Mouse (Mus musculus) inflammation-experienced regulatory T-cells, adult 6 months (primary cell): Measurements from ENCODE around the gene Phospho1. TPM values are rescaled to one million over a fixed set of nuclear protein-coding genes. Genes with fewer than 3 reads are reported as not detected.

Experiments
- ATAC-seq: one replicate; pipeline ENCODE4 v1.8.0; 2017
- polyA plus RNA-seq, 3 experiments: library from polyadenylated mRNA; unstranded; fragments of 100-300 nt; shearing (Covaris generic); gene quantifications; one replicate each; pipeline ENCODE4 v1.2.1; 2017

Gene Phospho1
- polyA plus RNA-seq, 3 experiments from 2014 or later: not detected

DNA sequence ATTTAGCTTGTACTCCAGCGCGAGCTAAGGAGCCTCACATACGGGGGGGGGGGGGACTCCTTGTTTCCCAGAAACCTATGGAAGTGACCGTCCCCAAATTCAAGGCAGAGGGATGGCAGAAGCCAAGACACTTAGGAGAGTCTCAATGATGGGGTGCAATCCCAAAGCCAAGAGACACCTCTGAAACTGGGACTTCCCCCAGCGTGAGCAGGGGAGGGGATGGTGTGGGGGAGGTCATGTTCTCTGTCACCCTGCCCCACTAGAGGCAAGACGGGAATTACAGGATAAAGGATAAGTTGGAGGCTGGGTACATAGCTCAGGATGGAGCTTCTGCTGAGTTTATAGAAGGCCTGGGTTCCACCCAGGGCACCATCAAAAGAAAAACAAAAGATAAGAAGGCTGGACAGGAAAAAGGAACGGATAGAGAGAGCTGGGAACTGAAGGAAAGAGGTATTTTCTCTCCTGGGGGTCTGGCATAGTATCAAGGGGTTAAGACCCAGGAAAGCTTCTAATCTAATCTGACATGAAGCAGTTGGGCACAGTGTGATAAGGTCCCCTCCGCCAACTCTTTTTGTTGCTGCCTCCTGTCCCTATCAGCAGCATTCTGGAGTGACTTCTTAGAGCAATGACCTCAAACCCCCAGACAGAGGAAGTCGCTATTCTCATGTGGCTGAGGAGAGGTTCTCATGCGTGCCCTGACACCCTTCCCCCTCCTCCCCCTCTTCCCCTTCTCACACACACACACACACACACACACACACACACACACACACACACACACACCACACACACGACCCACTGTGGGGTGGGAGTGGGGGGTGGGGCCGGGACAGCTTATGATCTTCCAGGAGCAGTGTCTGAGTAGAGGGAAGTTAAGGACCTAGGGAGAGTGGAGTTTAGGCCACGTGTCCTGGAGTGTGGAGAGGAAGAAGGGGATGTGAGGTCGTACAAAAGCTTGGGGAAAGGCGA lies 10.7 kb downstream of the Phospho1 start:
- peak; percentile 49 for ATAC-seq

DNA sequence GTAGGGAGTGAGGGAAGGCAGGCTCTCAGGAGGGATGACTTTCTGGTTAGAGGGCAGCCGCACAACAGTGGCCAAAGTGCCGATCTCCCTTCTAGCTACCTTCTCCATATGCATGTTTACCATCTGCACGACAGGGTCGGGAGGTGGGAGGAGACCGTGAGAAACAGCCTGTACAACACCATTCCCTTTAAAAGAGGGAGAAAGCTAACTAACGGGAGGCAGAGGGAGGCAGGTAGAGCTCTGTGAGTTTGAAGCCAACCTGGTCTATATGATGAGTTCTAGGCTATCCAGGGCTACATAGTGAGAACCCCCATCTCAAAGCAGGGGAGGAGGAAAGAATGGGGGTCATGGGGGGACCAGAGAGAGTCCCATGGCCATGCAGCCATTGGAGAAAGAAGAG lies 11.5 kb downstream of the Phospho1 start:
- no peak for ATAC-seq

- no peak for ATAC-seq
Observed at GRCm38 (mm10) chr11:95836433-95836832, 12.1 kb downstream of the Phospho1 start.

DNA sequence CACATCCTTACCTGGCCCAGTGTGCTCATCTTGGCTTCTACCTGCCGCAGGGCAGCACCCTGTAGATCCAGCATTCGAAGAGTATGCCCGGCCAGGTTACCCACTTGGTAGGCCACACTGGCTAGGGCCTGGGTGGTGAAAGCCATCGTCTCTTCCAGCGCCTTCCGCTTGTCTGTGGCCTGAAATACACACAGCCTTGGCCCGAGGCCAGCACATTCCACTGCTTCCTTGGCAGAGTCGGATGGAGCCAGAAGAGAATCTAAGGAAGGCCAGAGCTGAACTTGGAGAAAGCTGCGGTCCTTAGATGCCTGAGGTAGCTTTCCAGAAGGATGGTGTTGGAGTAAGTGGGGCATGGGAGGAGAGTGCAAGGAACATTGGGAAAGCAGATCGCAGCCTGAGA lies 12.8 kb downstream of the Phospho1 start, which contains the start of gene Gngt2:
Gene Gngt2, plus strand, starts transcription at position 158 of the 400 bp plus-strand sequence.
- no peak for ATAC-seq

GRCm38 (mm10) chr11:95838598-95838997 lies 14.3 kb downstream of the Phospho1 start:
- no peak for ATAC-seq

DNA sequence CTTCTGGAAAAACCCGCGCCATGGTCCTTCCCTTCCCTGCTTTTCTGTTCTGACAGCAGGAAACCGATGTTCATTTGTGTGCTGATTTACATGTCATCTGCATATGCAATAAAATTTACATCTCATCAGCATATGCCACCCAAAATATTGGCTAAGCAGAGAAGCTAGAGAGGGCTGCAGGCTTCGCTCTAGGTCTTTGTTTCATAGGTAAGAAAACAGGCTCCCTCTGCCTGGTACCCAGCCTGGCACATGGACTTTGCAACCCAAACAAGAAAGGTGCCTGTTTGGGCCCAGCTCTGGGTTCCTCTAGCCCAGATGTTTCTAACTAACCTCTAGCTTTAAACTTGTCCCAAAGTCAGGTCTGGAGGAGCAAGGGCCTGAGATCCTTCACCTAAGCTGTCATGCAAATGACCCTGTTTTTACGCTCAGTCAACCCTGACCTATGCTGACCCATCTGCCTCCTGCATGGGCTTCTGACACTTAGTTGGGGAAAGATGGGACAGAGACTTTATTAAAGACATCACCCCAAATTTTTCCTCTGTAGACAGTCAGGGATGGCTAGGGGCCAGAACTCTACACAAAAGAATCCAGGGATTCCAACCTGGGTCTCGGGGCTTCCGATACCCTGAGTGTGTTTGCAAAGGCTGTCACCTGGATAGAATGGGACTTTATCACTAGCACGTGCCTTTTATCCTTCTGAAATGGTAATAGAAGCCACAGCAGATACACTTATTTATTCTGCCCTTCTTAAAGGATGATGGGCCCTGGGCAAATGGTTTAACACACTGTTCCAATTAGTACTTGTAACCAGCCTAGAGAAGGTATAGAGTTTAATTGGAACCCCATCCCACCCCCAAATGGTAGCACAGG lies 14.9 kb downstream of the Phospho1 start:
- ATAC-seq: no peak

DNA sequence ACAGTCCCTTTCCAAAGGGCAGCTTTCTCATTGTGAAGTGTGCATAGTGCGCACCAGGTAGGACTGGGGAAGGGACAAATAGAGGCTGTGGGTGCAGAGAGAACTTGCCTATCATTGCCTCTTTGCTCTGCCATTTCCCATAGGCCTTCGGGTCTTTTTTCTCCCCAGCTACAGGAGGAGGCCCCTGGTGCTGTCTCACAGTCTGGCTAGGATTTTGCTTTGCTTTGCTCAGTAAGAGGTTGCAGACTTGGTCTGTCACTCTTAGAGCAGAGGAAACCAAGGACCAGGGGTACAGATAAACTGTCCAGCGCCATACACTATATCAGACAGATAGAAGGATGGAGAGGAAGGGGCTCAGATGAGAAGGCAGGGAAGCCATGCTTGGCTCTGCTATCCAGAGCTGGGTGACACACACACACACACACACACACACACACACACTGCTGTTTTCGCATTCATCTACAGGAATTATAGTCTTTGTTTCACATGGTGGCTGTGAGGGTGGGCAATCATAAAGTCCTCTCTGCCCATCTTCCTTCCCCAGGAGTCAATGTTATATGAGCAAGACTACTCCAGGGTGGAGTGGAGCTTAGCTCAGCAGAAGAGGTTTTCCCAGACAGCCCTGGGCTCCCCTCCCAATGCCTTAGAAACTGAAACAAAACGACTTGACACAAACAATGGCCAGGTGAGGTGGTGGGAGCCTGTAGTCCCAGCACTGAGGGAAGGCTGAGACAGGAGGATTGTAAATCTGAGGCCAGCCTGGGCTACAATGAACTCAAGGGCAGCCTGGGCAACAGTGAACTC lies 16.6 kb downstream of the Phospho1 start:
- ATAC-seq: no peak

- ATAC-seq: no peak
Observed at GRCm38 (mm10) chr11:95841498-95841830, 17.2 kb downstream of the Phospho1 start.

- peak; percentile 92 for ATAC-seq
Observed at GRCm38 (mm10) chr11:95842074-95842681, 17.9 kb downstream of the Phospho1 start, which contains the start of gene Abi3. Abi3 (minus strand) TSS chr11:95842476.

DNA sequence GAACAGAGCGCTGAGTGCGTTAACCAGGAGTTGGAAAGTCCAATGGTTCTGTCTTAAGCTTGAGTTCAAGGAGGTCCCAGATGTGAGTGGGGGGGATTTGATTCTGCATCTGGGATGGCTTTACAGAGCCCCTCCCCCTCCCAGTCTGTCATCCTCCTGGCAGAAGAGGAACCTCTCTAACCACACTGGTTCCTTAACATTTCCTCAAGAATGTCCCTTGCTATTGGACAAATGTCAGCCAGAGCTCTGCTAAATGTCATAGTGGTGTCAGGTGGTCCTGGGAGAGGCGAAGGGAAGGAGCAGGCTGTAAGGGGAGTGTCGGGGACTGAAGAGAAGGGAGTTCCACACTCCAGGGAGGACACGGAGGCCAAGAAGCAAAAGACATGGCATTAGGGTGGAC lies 18.7 kb downstream of the Phospho1 start:
- no peak for ATAC-seq

DNA sequence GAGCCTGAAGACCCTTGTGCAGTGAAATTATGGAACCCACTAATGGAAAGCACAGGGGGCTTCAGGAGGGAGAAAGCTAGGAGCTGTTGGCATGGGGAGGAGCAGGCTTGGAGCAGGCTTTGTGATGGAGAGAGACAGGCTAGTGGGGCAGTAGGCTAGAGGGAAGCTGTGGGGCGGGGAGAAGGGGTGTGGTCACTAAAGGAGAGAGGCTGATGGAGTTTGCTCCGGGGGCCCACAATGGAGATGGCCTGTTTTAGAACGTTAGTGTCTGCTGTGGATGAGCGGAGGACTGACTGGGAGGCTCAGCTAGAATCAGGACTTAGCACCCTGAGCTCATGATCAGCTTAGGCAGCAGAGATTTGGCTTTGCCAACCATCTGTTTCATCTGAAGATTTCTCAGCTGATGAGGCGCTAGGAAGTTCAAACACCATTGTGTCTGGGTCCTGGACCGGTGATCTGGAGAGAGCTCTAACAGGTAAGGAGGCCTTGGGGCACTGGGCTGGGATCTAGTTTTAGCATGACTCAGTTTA lies 19.2 kb downstream of the Phospho1 start:
- ATAC-seq: no peak

- no peak for ATAC-seq
Observed at GRCm38 (mm10) chr11:95844935-95845334, 20.6 kb downstream of the Phospho1 start.

DNA sequence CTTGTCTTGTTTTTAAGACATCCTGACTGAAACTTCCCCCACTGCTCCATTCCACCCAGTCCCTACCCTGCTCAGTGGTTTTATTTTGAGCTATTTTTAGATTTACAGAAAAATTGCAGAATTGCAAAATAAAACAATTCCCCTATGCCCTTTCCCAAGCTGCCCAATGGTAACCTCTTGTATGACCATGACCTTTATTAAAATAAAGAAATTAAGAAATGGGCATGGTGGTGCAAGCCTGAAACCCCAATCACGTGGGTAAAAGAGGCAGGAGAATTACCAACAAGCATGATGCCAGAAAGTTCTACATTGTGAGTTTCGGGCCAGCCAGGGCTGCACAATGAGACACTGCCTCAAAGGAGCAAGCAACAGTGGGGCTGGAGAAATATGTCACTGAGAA lies 26.6 kb downstream of the Phospho1 start:
- ATAC-seq: no peak

- ATAC-seq: no peak
Observed at GRCm38 (mm10) chr11:95853684-95854083, 29.4 kb downstream of the Phospho1 start.

DNA sequence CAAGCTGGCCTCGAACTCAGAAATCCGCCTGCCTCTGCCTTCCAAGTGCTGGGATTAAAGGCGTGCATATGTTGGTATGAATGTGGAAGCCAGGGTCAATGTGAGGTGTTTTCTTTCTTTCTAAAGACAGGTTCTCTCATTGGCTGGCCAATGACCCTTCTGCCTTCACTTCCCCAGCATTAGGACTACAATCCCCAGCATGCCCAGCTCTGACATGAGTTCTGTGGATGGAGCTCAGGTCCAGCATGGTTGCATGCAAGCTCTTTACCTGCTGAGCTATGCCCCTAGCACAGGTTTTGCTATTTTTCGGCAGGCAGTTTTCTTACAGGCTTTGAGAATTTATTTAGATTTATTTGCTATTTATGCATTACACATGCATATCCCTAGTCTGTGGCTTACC lies 33.0 kb downstream of the Phospho1 start:
- ATAC-seq: no peak

DNA sequence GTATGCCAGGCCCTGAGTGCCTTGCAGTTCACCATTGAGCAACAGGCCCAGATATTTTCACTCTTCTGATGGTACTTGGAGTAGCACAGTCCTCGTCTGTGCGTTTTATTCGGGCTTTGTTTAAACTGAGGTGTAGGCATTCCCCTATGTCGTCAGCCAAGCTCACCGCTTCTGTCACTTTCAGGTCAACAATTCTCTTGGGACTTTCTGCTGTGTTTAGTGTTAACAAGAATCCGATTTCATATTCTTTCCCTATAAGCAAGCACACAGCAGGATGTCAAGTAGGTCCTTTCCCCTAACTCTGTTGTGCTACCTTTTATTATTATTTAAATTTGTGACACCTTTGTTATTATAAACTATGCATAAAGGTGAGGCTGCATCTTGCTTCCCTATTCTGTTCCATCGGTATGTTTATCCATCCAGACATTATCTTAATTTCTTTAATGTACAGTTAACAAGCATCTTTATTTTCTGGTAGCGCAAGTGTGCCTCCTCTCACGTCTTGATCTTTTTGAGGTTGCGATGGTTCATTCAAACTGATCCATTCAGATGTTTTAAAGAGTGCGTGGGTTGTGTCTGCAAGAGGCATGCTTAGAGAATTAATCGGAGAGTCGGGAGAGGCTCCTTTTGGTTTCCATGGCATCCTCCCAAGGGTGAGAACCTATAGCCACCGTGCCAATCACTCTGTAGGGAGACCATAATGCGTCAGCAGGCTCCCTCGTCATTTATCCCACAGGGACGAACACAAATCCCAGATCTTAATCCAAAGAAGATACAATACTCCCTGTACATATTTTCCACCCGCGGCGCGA lies 33.6 kb downstream of the Phospho1 start:
- ATAC-seq: no peak

DNA sequence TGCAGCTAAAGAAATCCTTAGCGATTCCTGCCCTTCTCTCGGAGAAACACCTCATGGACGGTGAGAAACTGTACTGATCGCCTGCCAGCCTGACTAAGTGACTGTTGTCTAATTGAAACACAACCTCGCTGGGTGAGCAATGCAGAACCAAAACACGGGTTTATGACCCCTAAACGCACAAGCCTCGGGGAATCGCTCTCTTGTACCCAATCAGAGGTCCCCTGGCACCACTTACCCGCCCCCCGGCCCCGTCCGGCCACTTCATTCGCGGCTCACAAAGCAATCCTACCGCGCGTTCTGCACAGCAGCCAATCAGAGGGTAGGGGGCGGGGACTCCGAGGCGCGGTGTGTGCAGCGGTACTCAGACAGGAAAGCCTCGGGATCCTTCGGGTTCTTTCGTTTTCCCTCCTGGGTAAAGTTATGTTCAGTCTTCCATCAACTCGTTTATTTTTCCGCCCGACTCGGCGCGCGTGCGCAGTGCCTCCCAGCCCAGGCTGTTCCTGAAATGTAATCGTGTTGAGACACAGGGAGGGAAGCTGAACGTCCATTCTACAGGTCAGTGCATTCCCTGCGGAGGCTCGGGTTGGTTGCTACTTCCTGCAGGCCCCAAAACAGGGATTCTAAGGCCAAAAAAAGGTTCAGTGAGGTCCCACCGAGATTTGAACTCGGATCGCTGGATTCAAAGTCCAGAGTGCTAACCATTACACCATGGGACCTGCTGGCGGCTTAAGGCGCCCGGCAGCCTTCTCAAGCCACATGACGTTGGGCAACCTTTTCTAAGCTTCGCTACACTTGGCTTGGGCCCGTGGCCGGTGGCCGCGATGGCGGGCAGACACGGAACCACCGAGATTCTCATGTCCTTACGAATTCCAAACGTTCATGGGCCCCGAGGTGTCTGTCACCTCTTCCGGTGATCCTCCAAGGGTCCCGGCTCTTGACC lies 34.5 kb downstream of the Phospho1 start:
- ATAC-seq: peak; percentile 97

- ATAC-seq: peak; percentile 33
Observed at GRCm38 (mm10) chr11:95859468-95859855, 35.2 kb downstream of the Phospho1 start.

DNA sequence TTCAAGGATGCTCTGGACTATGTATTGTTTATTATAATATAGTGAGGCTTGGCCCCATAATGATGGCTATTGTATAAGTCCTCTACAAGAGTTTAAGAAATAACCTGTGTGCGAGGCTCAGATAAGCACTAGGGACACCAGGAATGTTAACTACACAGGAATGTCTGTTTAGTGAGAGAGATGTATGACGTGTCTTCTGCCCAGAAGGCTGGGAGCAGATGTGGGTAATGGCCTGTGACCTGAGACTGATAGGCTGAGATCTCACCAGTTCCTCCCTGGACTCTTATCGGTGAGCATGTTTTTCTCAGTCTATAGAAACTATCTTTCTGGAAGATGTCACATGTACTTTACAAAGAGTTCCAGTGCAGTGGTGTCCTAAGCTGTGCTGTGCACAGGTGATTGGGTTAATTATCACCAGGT lies 35.8 kb downstream of the Phospho1 start:
- no peak for ATAC-seq

DNA sequence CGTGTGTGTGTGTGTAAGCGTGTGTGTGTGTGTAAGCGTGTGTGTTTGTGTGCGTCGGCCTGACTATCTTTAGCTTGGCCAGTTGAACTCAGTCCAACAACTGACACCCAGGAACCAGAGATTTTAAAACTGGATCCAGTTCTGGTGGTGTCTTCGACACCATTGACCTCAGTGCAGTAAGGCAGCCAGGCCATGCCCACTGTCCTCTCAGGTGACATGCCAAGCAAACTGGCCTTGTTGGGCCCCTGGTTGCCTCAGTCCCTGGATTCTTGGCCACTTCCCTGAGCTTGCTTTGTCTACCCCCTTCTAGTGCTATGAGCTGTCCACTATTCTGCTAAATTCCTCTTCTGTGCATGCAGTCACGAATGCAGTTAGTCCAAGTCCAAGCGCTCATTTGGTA lies 37.1 kb downstream of the Phospho1 start:
- ATAC-seq: no peak
